Mouse (Mus musculus) megakaryocyte, adult 5-6 weeks (primary cell): Measurements from ENCODE around the gene Enpp5. TPM values are rescaled to one million over a fixed set of nuclear protein-coding genes. Genes with fewer than 3 reads are reported as not detected.
A peak's percentile ranks its signal among the peaks of the same experiment; 100 is the strongest.

Experiments
- ATAC-seq: 2 replicates; pipeline ENCODE4 v1.8.0; 2016; ENCODE audit warnings: mild to moderate bottlenecking, inconsistent platforms; ENCODE audit not compliant: poor library complexity, severe bottlenecking
- total RNA-seq, 2 experiments: library from RNA; stranded (forward) in 1 of 2; stranded (reverse) in 1 of 2; fragments of 153-499, 151-499 nt in 1 of 2; fragments of 221-1000, 200-1000 nt in 1 of 2; gene quantifications; 2 replicates each; pipeline versions ENCODE4 v1.2.3 to v1.2.4; 2015 to 2017

The Enpp5 gene
- 1.2 and 1.4 TPM in 2 replicates for total RNA-seq (2015)
- total RNA-seq (2017): 2.2 and 4.5 TPM in 2 replicates

DNA sequence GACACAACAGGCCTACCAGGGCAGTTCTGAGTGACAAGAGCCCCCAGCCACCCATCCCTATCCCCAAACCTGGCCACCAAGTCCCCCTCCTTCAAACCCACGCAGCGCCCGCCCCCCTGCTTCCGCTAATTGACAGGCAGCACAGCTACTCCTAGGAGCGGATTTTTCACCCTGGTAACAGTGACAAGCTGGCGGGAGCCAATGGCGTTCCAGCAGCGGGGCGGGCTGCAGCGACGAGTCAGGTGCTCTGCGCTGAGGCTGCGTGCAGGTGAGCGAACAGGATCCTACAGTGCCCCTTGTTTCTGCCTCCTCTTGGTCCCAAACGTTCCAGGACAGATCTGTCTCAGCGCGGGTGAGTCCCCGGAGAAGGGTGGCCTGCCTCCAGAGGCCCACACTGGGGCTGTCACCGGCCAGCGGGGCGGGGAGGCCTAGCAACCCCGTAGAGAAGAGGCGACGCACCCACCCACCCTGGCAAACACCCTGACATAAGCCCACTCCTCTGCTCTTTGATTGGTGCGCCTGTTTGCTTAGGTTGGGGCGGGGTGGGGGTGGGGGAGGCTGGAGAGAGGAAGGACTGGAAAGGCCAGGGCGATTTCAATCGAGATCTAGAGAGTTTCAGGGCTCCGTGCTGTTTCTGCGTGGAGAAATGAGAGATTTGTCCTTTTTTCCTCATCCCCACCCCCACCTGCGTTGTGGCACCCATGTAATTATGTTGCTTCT is at the start of gene Enpp5:
Gene Enpp5, plus strand, starts transcription at position 183 of the 720 bp plus-strand sequence.
- peak; percentile 97 for ATAC-seq

DNA sequence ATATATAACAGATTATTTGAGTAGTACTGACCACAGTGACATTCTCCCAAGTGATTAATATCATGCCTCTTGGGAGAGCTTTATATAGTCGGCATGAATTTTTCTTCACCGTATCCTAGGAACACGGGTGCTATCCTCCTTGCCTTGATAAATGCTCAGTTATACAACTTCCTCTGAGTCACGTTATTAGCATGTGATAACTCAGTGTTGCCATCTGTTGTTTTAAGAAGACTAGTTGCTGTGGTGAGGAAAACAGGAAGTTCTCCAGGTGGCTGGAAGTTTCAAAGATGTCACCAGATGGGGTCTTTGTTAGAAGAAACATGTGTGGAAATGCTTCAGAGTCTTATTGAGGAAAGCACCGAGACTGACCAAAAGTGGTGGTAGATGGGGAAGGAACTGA is 49.0 kb upstream of the Enpp5 start:
- no peak; the same call in 1 of the 2 replicates for ATAC-seq

DNA sequence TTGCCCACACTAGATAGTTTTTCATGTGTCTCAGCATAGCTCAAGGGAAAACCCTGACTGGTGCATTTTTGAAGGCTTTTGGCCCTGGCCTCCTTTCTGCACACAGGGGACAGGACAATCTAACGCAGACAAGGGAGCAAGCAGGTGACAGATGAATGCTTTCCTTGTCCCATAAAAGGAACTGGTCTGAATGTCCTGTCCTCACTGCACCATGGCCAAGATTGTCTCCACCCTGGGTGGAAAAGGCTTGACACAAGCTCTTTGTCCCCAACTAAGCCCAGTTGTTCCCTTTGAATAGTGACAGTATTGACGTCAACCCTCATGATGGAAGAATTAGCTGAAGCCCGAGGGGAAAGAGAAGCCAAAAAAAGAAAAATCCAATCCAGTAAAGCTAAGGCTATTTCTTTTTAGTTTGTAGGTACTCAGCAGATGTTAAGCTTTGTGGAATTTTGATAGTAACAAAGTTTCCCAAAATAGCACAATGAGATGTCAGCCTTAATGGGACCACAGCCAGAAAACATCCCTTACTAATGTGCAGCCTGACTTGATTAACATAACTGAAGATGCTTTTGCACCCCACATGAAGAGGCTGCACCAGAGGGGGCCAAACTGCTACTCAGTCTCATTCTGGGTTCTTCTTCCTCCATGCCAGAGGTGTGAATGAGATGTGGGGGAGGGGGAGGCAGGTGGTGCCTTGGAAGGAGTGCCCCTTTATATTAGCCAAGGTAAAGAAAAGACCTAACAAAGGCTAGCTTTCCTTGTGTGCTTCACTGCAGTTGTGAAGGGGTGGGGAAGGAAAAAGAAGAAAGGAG is 47.6 kb upstream of the Enpp5 start:
- no peak for ATAC-seq

- no peak for ATAC-seq
Measured at GRCm38 (mm10) chr17:44035005-44035404, 43.6 kb upstream of the Enpp5 start.

DNA sequence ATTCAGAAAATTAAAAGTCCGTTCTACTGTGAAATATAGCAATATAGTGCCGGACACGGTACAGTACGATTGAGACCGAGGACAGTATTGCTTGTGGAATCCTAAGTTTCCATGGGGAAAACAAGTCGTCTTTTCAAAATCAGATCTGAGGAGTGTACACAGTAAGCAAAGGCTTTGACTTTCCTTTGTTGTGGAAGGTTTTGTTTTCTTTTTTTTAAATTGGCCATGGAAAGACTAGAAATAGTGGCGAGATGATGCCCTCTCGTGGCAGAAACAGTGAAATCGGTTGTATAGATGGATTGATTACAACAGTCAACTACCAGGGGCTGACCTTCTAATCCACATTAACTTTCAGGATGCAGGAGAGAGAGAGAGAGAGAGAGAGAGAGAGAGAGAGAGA is 40.0 kb upstream of the Enpp5 start:
- ATAC-seq: no peak

DNA sequence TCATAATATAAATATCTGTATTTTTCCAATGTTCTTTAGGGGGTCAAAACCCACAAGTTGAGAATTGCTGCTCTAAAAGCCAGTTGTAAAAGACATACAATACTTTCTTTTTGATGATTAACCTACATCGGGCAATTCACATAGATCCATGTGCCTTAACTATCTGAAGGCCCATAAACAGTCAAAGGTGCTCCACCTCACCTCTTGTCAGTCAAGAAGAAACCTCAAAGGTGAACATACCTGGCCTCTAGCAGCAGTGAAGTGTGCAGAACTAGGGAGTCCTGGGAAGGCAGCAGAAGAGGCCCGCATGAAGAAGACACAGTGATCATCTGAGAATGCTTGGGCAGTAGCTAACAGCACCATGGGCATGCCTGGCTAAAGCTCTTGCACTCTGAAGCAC is 38.2 kb upstream of the Enpp5 start:
- ATAC-seq: no peak

GRCm38 (mm10) chr17:44042301-44042700 is 36.3 kb upstream of the Enpp5 start:
- no peak for ATAC-seq

GRCm38 (mm10) chr17:44042861-44043260 is 35.8 kb upstream of the Enpp5 start:
- no peak for ATAC-seq

- peak; percentile 99 for ATAC-seq
Measured at GRCm38 (mm10) chr17:44053427-44053826, 25.2 kb upstream of the Enpp5 start.

GRCm38 (mm10) chr17:44057123-44057522 is 21.5 kb upstream of the Enpp5 start:
- no peak for ATAC-seq

DNA sequence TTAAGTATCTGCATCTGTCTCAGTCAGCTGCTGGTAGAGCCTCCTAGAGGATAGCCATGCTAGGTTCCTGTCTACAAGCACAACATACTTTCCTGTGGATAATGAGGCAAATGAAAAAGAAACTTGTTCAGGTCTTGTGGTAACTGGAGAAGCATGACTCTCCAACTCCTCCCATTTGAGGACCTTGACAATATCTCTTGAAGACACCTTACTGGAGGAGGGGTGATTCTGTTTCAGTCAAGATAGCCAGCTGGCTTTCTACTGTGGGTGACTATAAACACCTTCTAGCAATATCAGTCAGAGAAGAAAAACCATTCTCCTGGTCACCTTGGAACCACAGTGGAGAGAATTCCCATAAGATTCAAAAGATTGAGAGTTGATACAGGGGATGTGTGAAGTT is 20.5 kb upstream of the Enpp5 start:
- no peak for ATAC-seq

- ATAC-seq: 0 out of 2 replicates have a peak, but pooled peaks have one; percentile 21
Measured at GRCm38 (mm10) chr17:44060781-44061180, 17.8 kb upstream of the Enpp5 start.

DNA sequence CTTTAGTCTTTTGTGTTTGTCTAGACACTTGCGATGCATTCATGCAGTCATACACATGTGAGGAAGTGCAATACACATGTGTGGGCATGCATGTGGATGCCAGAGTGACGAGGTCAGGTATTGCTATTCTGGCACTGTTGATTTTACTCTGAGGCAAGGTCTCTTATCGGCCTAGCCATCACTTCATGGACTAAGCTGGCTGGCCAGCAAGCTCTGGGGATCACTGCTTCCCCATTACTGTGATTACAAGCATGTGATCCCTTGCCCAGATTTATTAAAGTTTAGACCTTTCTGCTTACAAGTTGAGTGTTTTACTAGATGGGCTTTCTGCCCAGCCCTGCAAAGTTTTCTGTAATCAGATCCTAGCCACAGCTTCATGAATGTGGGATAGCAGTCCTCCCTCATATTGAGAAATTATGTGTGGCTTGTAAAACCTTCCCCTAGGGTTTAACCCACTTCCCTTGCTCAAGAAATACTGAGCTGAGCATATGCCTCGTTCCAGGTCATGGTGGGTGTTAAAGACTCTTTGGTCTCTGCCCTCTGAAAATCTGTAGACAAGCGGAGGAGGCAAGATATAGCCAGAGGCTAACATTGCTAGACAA is 17.2 kb upstream of the Enpp5 start:
- peak; percentile 40; the same call in 1 of the 2 replicates for ATAC-seq

GRCm38 (mm10) chr17:44068876-44069275 is 9.7 kb upstream of the Enpp5 start:
- ATAC-seq: no peak

GRCm38 (mm10) chr17:44071680-44072079 is 6.9 kb upstream of the Enpp5 start:
- no peak for ATAC-seq

DNA sequence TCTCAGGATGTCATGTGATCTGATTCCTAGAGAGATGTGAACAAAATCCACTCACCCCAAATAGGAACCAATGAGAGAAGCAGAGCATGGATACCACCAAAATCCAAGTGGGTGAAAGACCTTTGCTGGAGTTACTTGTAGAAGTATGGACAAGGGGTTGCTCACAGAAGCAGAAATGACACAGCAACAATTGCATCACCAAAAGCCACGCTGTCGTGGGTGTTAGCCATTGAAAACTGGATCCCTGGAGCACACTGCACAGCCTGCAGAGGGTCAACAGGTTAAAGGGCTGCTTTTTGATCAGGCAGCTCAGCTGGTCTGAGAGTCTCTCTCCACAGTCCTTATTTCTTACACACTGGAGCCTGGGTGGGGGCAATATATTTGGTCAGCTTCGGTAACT is 3.0 kb upstream of the Enpp5 start:
- ATAC-seq: 0 out of 2 replicates have a peak, but pooled peaks have one; percentile 25

GRCm38 (mm10) chr17:44076051-44076680 is 2.4 kb upstream of the Enpp5 start:
- peak; percentile 60 for ATAC-seq

- ATAC-seq: no peak
Measured at GRCm38 (mm10) chr17:44077146-44077842, 1.3 kb upstream of the Enpp5 start.

DNA sequence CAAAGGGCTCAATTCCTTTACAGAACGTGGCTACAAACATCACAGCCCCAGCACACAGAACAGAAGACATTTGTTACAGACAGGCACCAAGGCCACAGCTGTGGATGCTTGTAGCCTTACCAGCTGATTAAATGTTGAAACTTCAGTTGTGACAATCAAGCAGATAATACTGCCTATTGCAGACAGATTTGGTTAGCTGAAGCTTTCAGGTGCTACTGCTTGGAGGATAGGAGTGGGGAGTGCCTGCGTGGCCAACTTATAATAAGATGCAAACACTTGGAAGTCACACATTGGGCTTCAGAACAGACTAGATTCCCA is 811 bp upstream of the Enpp5 start:
- no peak for ATAC-seq

- no peak for ATAC-seq
Measured at GRCm38 (mm10) chr17:44083156-44083555, 4.5 kb downstream of the Enpp5 start.

DNA sequence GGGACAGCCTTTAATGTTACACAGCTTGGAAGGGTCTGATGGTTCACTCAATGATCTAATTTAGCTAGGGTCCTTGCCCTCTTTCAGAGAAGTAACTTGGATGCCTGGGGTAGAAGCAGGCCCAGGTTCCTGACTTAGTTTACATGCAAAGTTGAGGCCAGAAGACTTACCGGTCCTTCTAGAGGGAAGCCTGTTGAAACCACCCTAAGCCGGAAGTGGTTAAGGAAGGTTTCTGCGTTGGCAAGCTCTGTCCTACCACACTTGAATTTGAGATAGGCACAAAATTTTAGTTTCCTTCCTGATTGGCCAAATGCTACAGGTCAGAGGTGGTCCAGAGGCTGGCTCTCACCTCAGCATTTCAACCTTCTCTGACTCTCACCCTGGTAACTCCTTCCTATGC is 9.6 kb downstream of the Enpp5 start:
- peak; percentile 79 for ATAC-seq
